Mouse (Mus musculus) Patski (cell line): ENCODE measurements at regions not wholly inside any gene's neighbourhood (a gene's known extent, or its start where the extent isn't known, plus 50 kb on each side); places are given as distances from the start of the nearest gene placed in this dataset.

Source experiments
- ATAC-seq: fragments of 100-300 bp; one replicate; pipeline ENCODE4 v1.8.0; 2021
- CTCF ChIA-PET: fragments of 350-600 bp; sonication (Branson Sonifier 250); formaldehyde crosslinking; loops from one replicate; lab custom pipeline; 2022; ENCODE audit warnings: inconsistent platforms; lab: Charles Lee
- POLR2A ChIA-PET: fragments of 350-600 bp; sonication (Branson Sonifier 250); formaldehyde crosslinking; loops from one replicate; lab custom pipeline; 2022; ENCODE audit warnings: antibody characterized with exemption, inconsistent platforms; lab: Charles Lee
- DNase-seq: peaks from one replicate; pipeline ENCODE4 v3.0.0-alpha.2; 2011; ENCODE audit warnings: low read depth, low spot score
- H3K27me3 ChIP-seq: fragments of 371-371 bp; one replicate; pipeline ENCODE4 v1.5.1; 2021
- CTCF ChIP-seq: fragments of 100-300 bp; IDR thresholded peaks from one replicate; pipeline ENCODE4 v1.5.1; 2021
- in situ Hi-C: fragments of 300-500 bp; cut with MboI; formaldehyde crosslinking; loops from 3 replicates; pipeline ENCODE4 v1.11.1; 2018; ENCODE audit warnings: low pct_unique_long_range_greater_than_20kb, mixed read lengths

- in situ Hi-C loops = no loop called here
- ChIA-PET CTCF (no interaction called here), POLR2A (no interaction called here)
- ATAC-seq (no peak), DNase-seq (no peak)
- no peak for TF ChIP-seq CTCF
- no peaks in the 10 kb centered on the region for H3K27me3 ChIP-seq
Measured at GRCm38 (mm10) chr8:96586129-96586528, 697.8 kb upstream of the Got2 start.

- ChIA-PET POLR2A (no interaction called here), CTCF (no interaction called here)
- no peaks in the 10 kb centered on the region for H3K27me3 ChIP-seq
- DNase-seq = no peak
- no peak for TF ChIP-seq CTCF
- no peak for ATAC-seq
- in situ Hi-C loops = no loop called here
Measured at GRCm38 (mm10) chr8:96552512-96552911, 664.2 kb upstream of the Got2 start.

- in situ Hi-C loops = no loop called here
- ChIA-PET CTCF (no interaction called here), POLR2A (no interaction called here)
- H3K27me3 ChIP-seq = no peaks in the 10 kb centered on the region
- DNase-seq (no peak), ATAC-seq (no peak)
- no peak for TF ChIP-seq CTCF
Measured at GRCm38 (mm10) chr8:96550408-96550807, 662.1 kb upstream of the Got2 start.

- H3K27me3 ChIP-seq = no peaks in the 10 kb centered on the region
- ChIA-PET CTCF (no interaction called here), POLR2A (no interaction called here)
- DNase-seq = no peak
- no peak for ATAC-seq
- TF ChIP-seq CTCF = no peak
- in situ Hi-C loops = no loop called here
Measured at GRCm38 (mm10) chr8:96548663-96549062, 660.3 kb upstream of the Got2 start.

- no peaks in the 10 kb centered on the region for H3K27me3 ChIP-seq
- no peak for TF ChIP-seq CTCF
- ATAC-seq (no peak), DNase-seq (no peak)
- POLR2A ChIA-PET = no interaction called here
- in situ Hi-C loops = no loop called here
- CTCF ChIA-PET = no interaction called here
Measured at GRCm38 (mm10) chr8:96548187-96548586, 659.8 kb upstream of the Got2 start.

- in situ Hi-C loops = no loop called here
- ChIA-PET CTCF (no interaction called here), POLR2A (no interaction called here)
- TF ChIP-seq CTCF = no peak
- DNase-seq = no peak
- no peaks in the 10 kb centered on the region for H3K27me3 ChIP-seq
- ATAC-seq = no peak
Measured at GRCm38 (mm10) chr8:96542215-96542614, 653.9 kb upstream of the Got2 start.

- ChIA-PET CTCF (no interaction called here), POLR2A (no interaction called here)
- in situ Hi-C loops = no loop called here
Measured at GRCm38 (mm10) chr8:96498854-96499253, 610.5 kb upstream of the Got2 start.

GRCm38 (mm10) chr8:96495406-96495805 is 607.1 kb upstream of the Got2 start:
- ChIA-PET POLR2A (no interaction called here), CTCF (no interaction called here)
- in situ Hi-C loops = no loop called here
- no peaks in the 10 kb centered on the region for H3K27me3 ChIP-seq
- TF ChIP-seq CTCF = no peak
- DNase-seq (no peak), ATAC-seq (no peak)

More at GRCm38 (mm10) chr8:96498854-96499253, 610.5 kb upstream of the Got2 start:
- ATAC-seq (no peak), DNase-seq (no peak)
- H3K27me3 ChIP-seq = no peaks in the 10 kb centered on the region
- no peak for TF ChIP-seq CTCF

GRCm38 (mm10) chr8:96489804-96490203 is 601.5 kb upstream of the Got2 start:
- DNase-seq = no peak
- no peak for TF ChIP-seq CTCF
- ChIA-PET CTCF (no interaction called here), POLR2A (no interaction called here)
- in situ Hi-C loops = no loop called here
- H3K27me3 ChIP-seq = no peaks in the 10 kb centered on the region
- no peak for ATAC-seq

- POLR2A ChIA-PET = no interaction called here
Measured at GRCm38 (mm10) chr8:96488741-96489453, 600.5 kb upstream of the Got2 start.

GRCm38 (mm10) chr8:96455915-96456314 is 567.6 kb upstream of the Got2 start:
- in situ Hi-C loops = no loop called here
- no peak for DNase-seq
- no peak for TF ChIP-seq CTCF
- ATAC-seq = no peak
- CTCF ChIA-PET = interaction anchor here (0.9 kb wide), 1 partner anchor 12 kb away, joined by 3 read pairs; no protein-coding TSS in a partner anchor
- POLR2A ChIA-PET = no interaction called here
- no peaks in the 10 kb centered on the region for H3K27me3 ChIP-seq

More at GRCm38 (mm10) chr8:96488741-96489453, 600.5 kb upstream of the Got2 start:
- DNase-seq = no peak
- no peaks in the 10 kb centered on the region for H3K27me3 ChIP-seq
- no peak for TF ChIP-seq CTCF
- ATAC-seq = no peak
- CTCF ChIA-PET = no interaction called here
- in situ Hi-C loops = no loop called here

GRCm38 (mm10) chr8:96455336-96455735 is 567.0 kb upstream of the Got2 start:
- ATAC-seq = no peak
- no peak for TF ChIP-seq CTCF
- no peak for DNase-seq
- in situ Hi-C loops = no loop called here
- no peaks in the 10 kb centered on the region for H3K27me3 ChIP-seq
- ChIA-PET POLR2A (no interaction called here), CTCF (interaction anchor here (0.9 kb wide), 1 partner anchor 12 kb away, joined by 3 read pairs; no protein-coding TSS in a partner anchor)
